Mouse (Mus musculus) neural tube, embryonic 11.5 days (tissue): ENCODE results near the gene Psenen. TPM values are rescaled to one million over a fixed set of nuclear protein-coding genes. Genes with fewer than 3 reads are reported as not detected.

Experiments used
- ATAC-seq: fragments of 200-750 bp; cut with Nextera tagmentation; 2 replicates; pipeline ENCODE4 v1.8.0; 2017; ENCODE audit warnings: moderate number of reproducible peaks, mild to moderate bottlenecking, moderate TSS enrichment, moderate library complexity; ENCODE audit not compliant: insufficient read depth, low FRiP score, low TSS enrichment
- DNase-seq: peaks from one replicate; pipeline ENCODE4 v3.0.0-alpha.2; 2015; ENCODE audit warnings: low spot score
- H3K27ac ChIP-seq: fragments of 300-500 bp; sonication (generic); 2 replicates; pipeline ENCODE4 v1.5.1; 2014; ENCODE audit warnings: low read depth, mild to moderate bottlenecking, low read length
- H3K27me3 ChIP-seq: fragments of 300-500 bp; sonication (generic); 2 replicates; pipeline ENCODE4 v1.6.1; 2014; ENCODE audit warnings: mild to moderate bottlenecking, low read length, mixed read lengths; ENCODE audit not compliant: control insufficient read depth, insufficient read depth
- H3K36me3 ChIP-seq: fragments of 300-500 bp; sonication (generic); 2 replicates; pipeline ENCODE4 v1.6.1; 2014; ENCODE audit warnings: mild to moderate bottlenecking, low read length, moderate library complexity, mixed read lengths; ENCODE audit not compliant: control insufficient read depth, insufficient read depth
- H3K4me1 ChIP-seq: fragments of 300-500 bp; sonication (generic); 2 replicates; pipeline ENCODE4 v1.6.1; 2014; ENCODE audit warnings: low read length, mixed read lengths; ENCODE audit not compliant: control insufficient read depth, insufficient read depth
- H3K4me2 ChIP-seq: fragments of 300-500 bp; sonication (generic); 2 replicates; pipeline ENCODE4 v1.6.1; 2014; ENCODE audit warnings: low read depth, mild to moderate bottlenecking, moderate library complexity
- H3K4me3 ChIP-seq: fragments of 300-500 bp; sonication (generic); 2 replicates; pipeline ENCODE4 v1.5.1; 2014; ENCODE audit warnings: low read depth, low read length
- H3K9ac ChIP-seq: fragments of 300-500 bp; sonication (generic); 2 replicates; pipeline ENCODE4 v1.6.1; 2014; ENCODE audit warnings: mild to moderate bottlenecking, low read length
- H3K9me3 ChIP-seq: fragments of 300-500 bp; sonication (generic); 2 replicates; pipeline ENCODE4 v1.6.1; 2016; ENCODE audit warnings: low read length; ENCODE audit not compliant: control insufficient read depth
- WGBS: fragments of 180-500 bp; shearing (Covaris S2); extraction: QIAGEN DNeasy Blood & Tissue Kit; methylation state at CpG from one replicate; pipeline ENCODE4 v1.1.7; 2014; 5-methylcytosine and 5-hydroxymethylcytosine counted together
- microRNA-seq: library from miRNA; unstranded; fragments of <30 nt; microRNA quantifications from one replicate; pipeline ENCODE4, GENCODE M21; 2016
- polyA plus RNA-seq: library from polyadenylated mRNA; unstranded; fragments of >200 nt; fragmentation: Nextera tagmentation; extraction: Ambion mirVana; gene quantifications from 2 replicates; pipeline ENCODE4 v1.2.1, GENCODE M21; 2014

Psenen gene
- polyA plus RNA-seq, 1 experiment from 2014 or later: 97.8 TPM

DNA sequence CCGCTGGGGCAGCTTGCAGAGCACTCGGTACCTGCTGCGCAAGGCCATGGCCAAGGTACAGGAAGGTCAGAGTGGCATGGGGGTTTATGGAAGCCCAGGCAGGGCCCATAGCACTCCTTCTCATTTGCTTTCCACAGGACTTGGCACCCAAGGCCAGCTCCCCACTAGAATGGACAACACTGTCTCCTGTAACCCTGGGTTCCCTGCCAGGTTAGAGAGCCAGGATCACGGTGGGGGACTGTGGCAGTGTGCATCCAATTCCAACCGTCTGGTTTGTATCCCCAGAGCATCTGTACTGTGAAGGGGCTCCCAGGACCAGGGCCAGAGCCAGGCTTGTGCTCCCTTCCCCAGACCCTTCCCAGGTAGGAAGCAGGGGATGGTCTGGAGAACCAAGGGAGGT is 42.6 kb downstream of the Psenen start:
- Histone ChIP-seq H3K4me1 (no peaks in the 10 kb centered on the region), H3K9me3 (no peaks in the 10 kb centered on the region), H3K9ac (no peak overlapping the region), H3K27me3 (no peaks in the 10 kb centered on the region), H3K36me3 (peaks cover 14% of the 10 kb centered on the region), H3K4me3 (no peak overlapping the region), H3K27ac (0 out of 2 replicates have a peak overlapping the region, but pooled peaks have one; percentile 42), H3K4me2 (no peak overlapping the region)
- DNase-seq (no peak), ATAC-seq (no peak)
- WGBS: 88% methylated on average over 5 of the region's 5 CpGs

DNA sequence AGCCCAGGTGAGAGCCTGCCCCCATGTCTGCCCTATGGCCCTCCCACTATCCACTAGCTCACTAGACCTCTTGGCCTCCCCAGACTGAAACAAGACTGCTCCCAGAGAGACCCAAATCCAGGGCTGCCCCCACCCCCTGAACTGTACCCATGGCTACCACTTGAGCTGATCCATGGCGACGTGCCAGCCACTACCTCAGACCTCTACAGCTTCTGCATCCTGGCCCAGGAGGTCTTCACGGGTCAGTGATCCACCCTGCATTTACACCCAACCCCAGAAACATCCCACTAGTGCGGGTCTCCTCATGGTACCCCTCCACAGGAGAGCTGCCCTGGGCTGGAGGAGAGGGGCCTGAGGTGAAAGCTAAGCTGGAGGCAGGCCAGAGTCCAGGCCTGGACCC is 43.0 kb downstream of the Psenen start:
- H3K9ac ChIP-seq: peak overlapping the region; percentile 15; the same call in 1 of the 2 replicates
- no peak overlapping the region for H3K4me3 ChIP-seq
- no peak for ATAC-seq
- no peak overlapping the region for H3K4me2 ChIP-seq
- H3K4me1 ChIP-seq: no peaks in the 10 kb centered on the region
- WGBS: 68% methylated on average over 4 of the region's 4 CpGs
- H3K27me3 ChIP-seq: no peaks in the 10 kb centered on the region
- no peaks in the 10 kb centered on the region for H3K9me3 ChIP-seq
- no peak overlapping the region for H3K27ac ChIP-seq
- peaks cover 14% of the 10 kb centered on the region for H3K36me3 ChIP-seq
- DNase-seq: no peak

DNA sequence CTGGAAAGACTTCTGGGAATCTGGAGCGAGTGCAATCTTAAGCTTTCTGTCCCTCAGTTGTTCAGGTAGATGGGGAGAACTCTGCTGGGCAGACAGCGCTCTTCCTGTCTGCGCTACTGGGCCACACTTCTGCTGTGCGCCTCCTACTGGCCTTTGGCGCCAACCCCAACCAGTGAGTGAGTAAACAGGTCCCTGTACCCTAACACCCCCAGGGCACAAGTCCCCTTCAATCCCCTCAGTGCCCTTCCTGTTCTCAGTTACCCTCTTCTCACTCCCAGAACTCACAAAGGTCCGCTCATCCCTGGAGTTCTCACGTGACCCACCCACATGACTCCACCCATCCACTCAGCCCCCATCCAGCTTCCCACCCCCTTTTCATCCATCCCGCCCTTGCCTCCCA is 45.1 kb downstream of the Psenen start:
- 40% methylated on average over 8 of the region's 8 CpGs for WGBS

DNA sequence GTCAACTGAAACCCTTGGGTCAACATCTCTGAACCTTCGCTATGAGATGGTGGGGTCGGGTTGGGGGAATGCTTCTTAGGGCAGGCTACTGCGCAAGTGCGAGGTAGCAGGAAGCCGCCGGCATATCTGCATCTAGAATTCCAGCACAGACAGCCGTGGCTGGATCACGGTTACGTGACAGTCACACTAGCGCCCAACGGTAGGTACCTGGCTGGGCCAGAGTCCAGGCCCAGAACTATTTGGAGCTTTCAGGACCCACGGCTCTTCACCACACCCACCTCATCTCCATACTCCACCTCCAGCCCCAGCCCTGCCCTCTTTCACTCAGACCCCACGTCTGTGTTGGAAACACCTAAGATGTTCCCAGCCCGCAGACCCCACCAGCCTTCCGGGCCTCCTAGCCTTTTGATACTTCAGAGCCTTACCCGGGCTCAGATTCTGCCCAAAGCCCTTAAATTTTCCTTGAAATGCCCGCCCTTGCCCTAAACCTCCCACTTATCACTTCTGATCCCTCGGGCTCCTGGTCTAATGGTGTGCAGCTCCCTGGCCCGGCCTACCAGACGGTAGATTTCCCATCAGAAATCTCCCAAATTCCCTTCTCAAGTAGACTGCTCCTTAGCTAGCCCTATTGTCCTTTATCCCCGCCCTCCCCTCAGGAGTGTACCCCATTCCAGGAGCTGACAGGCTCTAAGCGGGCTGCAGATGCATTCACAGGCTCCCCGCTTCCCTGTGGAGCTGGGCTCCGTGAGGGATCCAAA is 48.2 kb downstream of the Psenen start:
- H3K27ac ChIP-seq: no peak overlapping the region

More for the DNA sequence above, 45.1 kb downstream of the Psenen start:
- H3K9me3 ChIP-seq: no peaks in the 10 kb centered on the region
- no peak for ATAC-seq
- no peak overlapping the region for H3K4me3 ChIP-seq
- no peaks in the 10 kb centered on the region for H3K4me1 ChIP-seq
- H3K27me3 ChIP-seq: no peaks in the 10 kb centered on the region
- peaks cover under 1% of the 10 kb centered on the region; the same call in 1 of the 2 replicates for H3K36me3 ChIP-seq
- H3K4me2 ChIP-seq: no peak overlapping the region
- no peak for DNase-seq
- no peak overlapping the region for H3K27ac ChIP-seq
- no peak overlapping the region for H3K9ac ChIP-seq

More for the DNA sequence above, 48.2 kb downstream of the Psenen start:
- ATAC-seq (no peak), DNase-seq (no peak)
- Histone ChIP-seq H3K9ac (no peak overlapping the region), H3K27me3 (no peaks in the 10 kb centered on the region), H3K36me3 (no peaks in the 10 kb centered on the region), H3K4me3 (no peak overlapping the region), H3K9me3 (no peaks in the 10 kb centered on the region), H3K4me2 (no peak overlapping the region), H3K4me1 (no peaks in the 10 kb centered on the region)
- WGBS: 58% methylated on average over 24 of the region's 24 CpGs

Small RNAs within 50 kb of the gene (microRNA-seq; reads per million reads assigned to microRNA genes)
- gene Gm38670 (0.78 reads per million), gene Mir3569 (not detected)

Other genes with a start within 250 kb of the Psenen start
- 16.6 and 18.1 TPM in 2 replicates for gene Syne4, start 248.8 kb downstream of the Psenen start, polyA plus RNA-seq
- not detected in 2 replicates for gene E130208F15Rik, start 241.9 kb downstream of the Psenen start, polyA plus RNA-seq
- gene Sdhaf1, start 239.7 kb downstream of the Psenen start, polyA plus RNA-seq: 23.1 and 26.5 TPM in 2 replicates
- 6.3 TPM in 2 replicates for gene Lrfn3, start 200.9 kb downstream of the Psenen start, polyA plus RNA-seq
- gene Tyrobp, start 149.9 kb downstream of the Psenen start, polyA plus RNA-seq: 17.8 and 17.9 TPM in 2 replicates
- gene Hcst, start 143.8 kb downstream of the Psenen start, polyA plus RNA-seq: not detected in 2 replicates
- 0.84 and 0.99 TPM in 2 replicates for gene Nfkbid, start 141.9 kb downstream of the Psenen start, polyA plus RNA-seq
- gene Aplp1, start 118.1 kb downstream of the Psenen start, polyA plus RNA-seq: 150 and 165 TPM in 2 replicates
- 19.0 and 19.6 TPM in 2 replicates for gene Kirrel2, start 105.9 kb downstream of the Psenen start, polyA plus RNA-seq
- 1.8 and 3.4 TPM in 2 replicates for gene Nphs1, start 105.3 kb downstream of the Psenen start, polyA plus RNA-seq
- not detected in 2 replicates for gene Prodh2, start 70.0 kb downstream of the Psenen start, polyA plus RNA-seq
- 48.8 and 51.1 TPM in 2 replicates for gene Arhgap33, start 28.6 kb downstream of the Psenen start, polyA plus RNA-seq
- gene Hspb6, start 11.4 kb downstream of the Psenen start, polyA plus RNA-seq: 3.7 and 4.4 TPM in 2 replicates
- gene Proser3, start 11.3 kb downstream of the Psenen start, polyA plus RNA-seq: 8.6 and 12.1 TPM in 2 replicates
- gene Lin37, start 3.8 kb downstream of the Psenen start, polyA plus RNA-seq: 46.2 and 47.0 TPM in 2 replicates
- gene U2af1l4, start 326 bp downstream of the Psenen start, polyA plus RNA-seq: 90.6 and 95.5 TPM in 2 replicates
- gene Gm49396, start 283 bp downstream of the Psenen start, polyA plus RNA-seq: 7.3 and 7.6 TPM in 2 replicates
- gene Igflr1, start 1.8 kb upstream of the Psenen start, polyA plus RNA-seq: 1.3 and 3.6 TPM in 2 replicates
- 11.5 and 11.9 TPM in 2 replicates for gene Kmt2b, start 25.1 kb upstream of the Psenen start, polyA plus RNA-seq
- gene Zbtb32, start 35.3 kb upstream of the Psenen start, polyA plus RNA-seq: 0.18 TPM in 1 of 2 replicates, not detected in the other
- 4.8 TPM in 2 replicates for gene Upk1a, start 49.2 kb upstream of the Psenen start, polyA plus RNA-seq
- gene Cox6b1, start 62.5 kb upstream of the Psenen start, polyA plus RNA-seq: 786 and 833 TPM in 2 replicates
- not detected in 2 replicates for gene Etv2, start 72.2 kb upstream of the Psenen start, polyA plus RNA-seq
- 133 and 134 TPM in 2 replicates for gene Rbm42, start 86.7 kb upstream of the Psenen start, polyA plus RNA-seq
- 49.4 and 57.7 TPM in 2 replicates for gene Haus5, start 101.4 kb upstream of the Psenen start, polyA plus RNA-seq
- not detected in 2 replicates for gene Pmis2, start 108.0 kb upstream of the Psenen start, polyA plus RNA-seq
- 0.58 TPM in 1 of 2 replicates, not detected in the other for gene 2200002J24Rik, start 135.3 kb upstream of the Psenen start, polyA plus RNA-seq
- gene Atp4a, start 148.6 kb upstream of the Psenen start, polyA plus RNA-seq: 0.81 and 0.84 TPM in 2 replicates
- 167 and 172 TPM in 2 replicates for gene Tmem147, start 165.9 kb upstream of the Psenen start, polyA plus RNA-seq
- gene Gapdhs, start 180.1 kb upstream of the Psenen start, polyA plus RNA-seq: 0.27 and 0.88 TPM in 2 replicates
- gene Sbsn, start 187.8 kb upstream of the Psenen start, polyA plus RNA-seq: 0.09 and 0.74 TPM in 2 replicates
- not detected in 2 replicates for gene Dmkn, start 200.1 kb upstream of the Psenen start, polyA plus RNA-seq
- gene Krtdap, start 224.3 kb upstream of the Psenen start, polyA plus RNA-seq: not detected in 2 replicates